Mouse (Mus musculus) small intestine, adult 2 months (tissue): ENCODE results near the gene 4931414P19Rik.

Source experiments
- CTCF ChIP-seq: fragments of 200-500 bp; IDR thresholded peaks from 2 replicates; pipeline ENCODE4 v1.5.1; 2012; ENCODE audit warnings: low read depth, mild to moderate bottlenecking, control low read depth, inconsistent platforms, low read length, moderate library complexity, mixed read lengths; ENCODE audit not compliant: insufficient replicate concordance, insufficient read length; ENCODE audit errors: extremely low read depth
- POLR2A ChIP-seq: fragments of 200-500 bp; IDR thresholded peaks from 2 replicates; pipeline ENCODE4 v1.6.1; 2012; ENCODE audit warnings: low read depth, mild to moderate bottlenecking, control low read depth, inconsistent platforms, low read length, moderate library complexity

DNA sequence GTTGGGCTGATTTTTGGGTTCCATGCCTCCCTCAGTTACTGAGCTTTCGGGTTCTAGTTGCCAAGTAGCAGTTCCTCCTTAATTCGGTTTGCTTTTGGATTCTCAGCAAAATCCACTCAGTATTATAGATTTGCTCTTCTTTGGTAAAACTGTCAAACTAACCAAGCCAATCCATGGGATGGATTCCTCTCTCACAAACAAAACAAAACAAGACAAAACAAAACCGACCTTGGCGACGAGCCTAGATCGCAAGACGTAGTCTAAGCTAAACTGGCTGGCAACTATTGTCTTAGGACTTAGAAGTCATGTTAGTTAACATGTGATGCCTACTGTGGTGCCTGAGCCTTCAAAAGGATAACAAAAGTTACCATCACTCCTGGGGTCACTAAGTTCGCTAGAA is 2.1 kb downstream of the 4931414P19Rik start:
- TF ChIP-seq POLR2A (no peak), CTCF (no peak)
